Mouse (Mus musculus) embryo, embryonic 10 days (tissue): ENCODE results near the gene Nadk.

Experiments used
- DNase-seq: peaks from one replicate; pipeline ENCODE4 v3.0.0-alpha.2; 2015; ENCODE audit warnings: low spot score

Gene Nadk

GRCm38 (mm10) chr4:155602753-155603152, 40.6 kb downstream of the Nadk start:
- no peak for DNase-seq

GRCm38 (mm10) chr4:155603801-155604200, 41.6 kb downstream of the Nadk start:
- no peak for DNase-seq

- DNase-seq = no peak
Measured at GRCm38 (mm10) chr4:155605132-155605531, 43.0 kb downstream of the Nadk start.

GRCm38 (mm10) chr4:155606825-155607224, 44.6 kb downstream of the Nadk start:
- DNase-seq = no peak

- DNase-seq = no peak
Measured at GRCm38 (mm10) chr4:155611860-155612259, 49.7 kb downstream of the Nadk start.

GRCm38 (mm10) chr4:155613264-155613663, 51.1 kb downstream of the Nadk start:
- DNase-seq = no peak

GRCm38 (mm10) chr4:155618321-155618720, 56.1 kb downstream of the Nadk start:
- DNase-seq = no peak

GRCm38 (mm10) chr4:155624338-155625291, 62.4 kb downstream of the Nadk start, which contains the start of gene Cdk11b:
TSS of gene Cdk11b (plus strand) at chr4:155624854.
- DNase-seq = peak; percentile 100

- DNase-seq = no peak
Measured at GRCm38 (mm10) chr4:155630267-155630666, 68.1 kb downstream of the Nadk start.

- DNase-seq = no peak
Measured at GRCm38 (mm10) chr4:155635766-155636499, 73.8 kb downstream of the Nadk start.
